Mouse (Mus musculus) heart, embryonic 15.5 days (tissue): Measurements from ENCODE around the gene Clmp. TPM values are rescaled to one million over a fixed set of nuclear protein-coding genes. Genes with fewer than 3 reads are reported as not detected.

Experiments
- ATAC-seq: fragments of 200-750 bp; cut with Nextera tagmentation; replicated peaks from 2 replicates; pipeline ENCODE4 v1.8.0; 2017; ENCODE audit warnings: low read depth, moderate TSS enrichment; ENCODE audit not compliant: insufficient number of reproducible peaks, insufficient read depth, low FRiP score
- H3K27ac ChIP-seq: fragments of 300-500 bp; sonication (generic); 2 replicates; pipeline ENCODE4 v1.5.1; 2015; ENCODE audit warnings: mild to moderate bottlenecking, inconsistent platforms
- H3K27me3 ChIP-seq: fragments of 300-500 bp; sonication (generic); 2 replicates; pipeline ENCODE4 v1.6.1; 2015; ENCODE audit warnings: inconsistent platforms
- H3K36me3 ChIP-seq: fragments of 300-500 bp; sonication (generic); 2 replicates; pipeline ENCODE4 v1.6.1; 2015; ENCODE audit warnings: mild to moderate bottlenecking, inconsistent platforms
- H3K4me1 ChIP-seq: fragments of 300-500 bp; sonication (generic); replicated peaks from 2 replicates; pipeline ENCODE4 v1.6.1; 2015; ENCODE audit warnings: inconsistent platforms
- H3K4me2 ChIP-seq: fragments of 300-500 bp; sonication (generic); 2 replicates; pipeline ENCODE4 v1.6.1; 2015; ENCODE audit warnings: inconsistent platforms, mild to moderate bottlenecking, moderate library complexity
- H3K4me3 ChIP-seq: fragments of 300-500 bp; sonication (generic); 2 replicates; pipeline ENCODE4 v1.5.1; 2015; ENCODE audit warnings: mild to moderate bottlenecking, inconsistent platforms
- H3K9ac ChIP-seq: fragments of 300-500 bp; sonication (generic); 2 replicates; pipeline ENCODE4 v1.6.1; 2015; ENCODE audit warnings: mild to moderate bottlenecking, inconsistent platforms
- H3K9me3 ChIP-seq: fragments of 300-500 bp; sonication (generic); replicated peaks from 2 replicates; pipeline ENCODE4 v1.6.1; 2016; ENCODE audit warnings: inconsistent platforms
- WGBS: fragments of 180-500 bp; shearing (Covaris S2); methylation state at CpG from one replicate; pipeline ENCODE4 v1.1.7; 2015; ENCODE audit warnings: mixed read lengths; 5-methylcytosine and 5-hydroxymethylcytosine counted together
- polyA plus RNA-seq: library from polyadenylated mRNA; unstranded; fragments of >200 nt; fragmentation: Nextera tagmentation; extraction: Ambion mirVana; gene quantifications from 2 replicates; pipeline ENCODE4 v1.2.1, GENCODE M21; 2015

Gene Clmp
- polyA plus RNA-seq, 1 experiment from 2014 or later = 7.9 TPM

- Histone ChIP-seq H3K9ac (peak overlapping the region; percentile 17; the same call in 1 of the 2 replicates), H3K36me3 (peaks cover 32% of the 10 kb centered on the region), H3K27me3 (no peaks in the 10 kb centered on the region), H3K4me2 (no peak overlapping the region), H3K9me3 (no peaks in the 10 kb centered on the region), H3K27ac (peak overlapping the region; percentile 77), H3K4me3 (no peak overlapping the region), H3K4me1 (peaks cover 54% of the 10 kb centered on the region)
- WGBS = 18% methylated on average over 5 of the region's 5 CpGs
- ATAC-seq = peak; percentile 36; the same call in 1 of the 2 replicates
Observed at GRCm38 (mm10) chr9:40806440-40807288, 120.9 kb downstream of the Clmp start.

- H3K9ac ChIP-seq = 0 out of 2 replicates have a peak overlapping the region, but pooled peaks have one; percentile 17
- H3K36me3 ChIP-seq = peaks cover 32% of the 10 kb centered on the region
- peaks cover 54% of the 10 kb centered on the region for H3K4me1 ChIP-seq
- 18% methylated on average over 11 of the region's 11 CpGs for WGBS
- ATAC-seq = no peak
- H3K4me3 ChIP-seq = no peak overlapping the region
- no peak overlapping the region for H3K4me2 ChIP-seq
- H3K27ac ChIP-seq = peak overlapping the region; percentile 77
- H3K9me3 ChIP-seq = no peaks in the 10 kb centered on the region
- H3K27me3 ChIP-seq = no peaks in the 10 kb centered on the region
Observed at GRCm38 (mm10) chr9:40807289-40807920, 121.6 kb downstream of the Clmp start.

- Histone ChIP-seq H3K9ac (no peak overlapping the region), H3K27me3 (no peaks in the 10 kb centered on the region), H3K4me3 (no peak overlapping the region), H3K9me3 (no peaks in the 10 kb centered on the region), H3K4me2 (no peak overlapping the region), H3K27ac (peak overlapping the region; percentile 77), H3K36me3 (peaks cover 32% of the 10 kb centered on the region), H3K4me1 (peaks cover 51% of the 10 kb centered on the region)
- no peak for ATAC-seq
- WGBS = 40% methylated on average over 16 of the region's 16 CpGs
Observed at GRCm38 (mm10) chr9:40808061-40808906, 122.5 kb downstream of the Clmp start.

- Histone ChIP-seq H3K27me3 (no peaks in the 10 kb centered on the region), H3K9ac (no peak overlapping the region), H3K4me2 (no peak overlapping the region), H3K36me3 (peaks cover 26% of the 10 kb centered on the region), H3K4me1 (peaks cover 45% of the 10 kb centered on the region), H3K27ac (no peak overlapping the region), H3K4me3 (no peak overlapping the region), H3K9me3 (no peaks in the 10 kb centered on the region)
- ATAC-seq = no peak
- WGBS = 77% methylated on average over 8 of the region's 8 CpGs
Observed at GRCm38 (mm10) chr9:40808907-40809280, 123.1 kb downstream of the Clmp start.

- H3K4me2 ChIP-seq = no peak overlapping the region
- no peak overlapping the region for H3K27ac ChIP-seq
- no peak overlapping the region for H3K4me3 ChIP-seq
- H3K4me1 ChIP-seq = peaks cover 18% of the 10 kb centered on the region
- H3K9ac ChIP-seq = no peak overlapping the region
- H3K36me3 ChIP-seq = no peaks in the 10 kb centered on the region
- H3K27me3 ChIP-seq = no peaks in the 10 kb centered on the region
- H3K9me3 ChIP-seq = no peaks in the 10 kb centered on the region
- 56% methylated on average over 2 of the region's 2 CpGs for WGBS
- ATAC-seq = no peak
Observed at GRCm38 (mm10) chr9:40811860-40812259, 126.1 kb downstream of the Clmp start.

GRCm38 (mm10) chr9:40814060-40814459, 128.3 kb downstream of the Clmp start:
- H3K4me2 ChIP-seq = no peak overlapping the region
- H3K4me3 ChIP-seq = no peak overlapping the region
- H3K9ac ChIP-seq = no peak overlapping the region
- no peaks in the 10 kb centered on the region for H3K27me3 ChIP-seq
- no peaks in the 10 kb centered on the region for H3K36me3 ChIP-seq
- H3K4me1 ChIP-seq = peaks cover 6% of the 10 kb centered on the region; the same call in 1 of the 2 replicates
- H3K27ac ChIP-seq = no peak overlapping the region
- 77% methylated on average over 7 of the region's 7 CpGs for WGBS
- no peaks in the 10 kb centered on the region for H3K9me3 ChIP-seq
- ATAC-seq = no peak

GRCm38 (mm10) chr9:40817325-40818028, 131.7 kb downstream of the Clmp start:
- no peak overlapping the region for H3K9ac ChIP-seq
- 85% methylated on average over 5 of the region's 5 CpGs for WGBS
- ATAC-seq = no peak

GRCm38 (mm10) chr9:40825601-40826000, 139.8 kb downstream of the Clmp start:
- no peak overlapping the region for H3K27ac ChIP-seq
- H3K36me3 ChIP-seq = no peaks in the 10 kb centered on the region
- H3K27me3 ChIP-seq = no peaks in the 10 kb centered on the region
- no peak overlapping the region for H3K4me2 ChIP-seq
- 43% methylated on average over 6 of the region's 6 CpGs for WGBS
- H3K4me3 ChIP-seq = no peak overlapping the region
- H3K9me3 ChIP-seq = no peaks in the 10 kb centered on the region
- no peak overlapping the region for H3K9ac ChIP-seq
- ATAC-seq = no peak
- peaks cover 11% of the 10 kb centered on the region for H3K4me1 ChIP-seq

More at GRCm38 (mm10) chr9:40817325-40818028, 131.7 kb downstream of the Clmp start:
- H3K4me3 ChIP-seq = no peak overlapping the region
- no peaks in the 10 kb centered on the region for H3K27me3 ChIP-seq
- no peaks in the 10 kb centered on the region for H3K36me3 ChIP-seq
- H3K4me1 ChIP-seq = peaks cover 11% of the 10 kb centered on the region
- no peak overlapping the region for H3K27ac ChIP-seq
- H3K4me2 ChIP-seq = no peak overlapping the region
- H3K9me3 ChIP-seq = no peaks in the 10 kb centered on the region

- H3K4me3 ChIP-seq = no peak overlapping the region
- H3K27me3 ChIP-seq = no peaks in the 10 kb centered on the region
- no peak overlapping the region for H3K27ac ChIP-seq
- H3K4me1 ChIP-seq = no peaks in the 10 kb centered on the region
- no peak for ATAC-seq
- no peak overlapping the region for H3K9ac ChIP-seq
- 77% methylated on average over 4 of the region's 4 CpGs for WGBS
- H3K36me3 ChIP-seq = no peaks in the 10 kb centered on the region
- no peak overlapping the region for H3K4me2 ChIP-seq
- no peaks in the 10 kb centered on the region for H3K9me3 ChIP-seq
Observed at GRCm38 (mm10) chr9:40827366-40827765, 141.6 kb downstream of the Clmp start.

- Histone ChIP-seq H3K4me2 (0 out of 2 replicates have a peak overlapping the region, but pooled peaks have one; percentile 9), H3K9ac (no peak overlapping the region), H3K4me1 (0 out of 2 replicates have a peak, but pooled peaks cover 2% of the 10 kb centered on the region), H3K36me3 (no peaks in the 10 kb centered on the region), H3K4me3 (no peak overlapping the region), H3K9me3 (no peaks in the 10 kb centered on the region), H3K27me3 (no peaks in the 10 kb centered on the region), H3K27ac (no peak overlapping the region)
- 9% methylated on average over 12 of the region's 12 CpGs for WGBS
- no peak for ATAC-seq
Observed at GRCm38 (mm10) chr9:40834569-40834968, 148.8 kb downstream of the Clmp start.
